Mouse (Mus musculus) hindbrain, embryonic 15.5 days (tissue): ENCODE measurements around the gene Elovl6. TPM values are rescaled to one million over a fixed set of nuclear protein-coding genes. Genes with fewer than 3 reads are reported as not detected.

Experiments used
- ATAC-seq: fragments of 200-750 bp; cut with Nextera tagmentation; 2 replicates; pipeline ENCODE4 v1.8.0; 2017; ENCODE audit warnings: low read depth, moderate number of reproducible peaks, moderate TSS enrichment; ENCODE audit not compliant: low FRiP score
- H3K27ac ChIP-seq: fragments of 300-500 bp; sonication (generic); replicated peaks from 2 replicates; pipeline ENCODE4 v1.5.1; 2015; ENCODE audit warnings: mild to moderate bottlenecking, inconsistent platforms
- H3K27me3 ChIP-seq: fragments of 300-500 bp; sonication (generic); 2 replicates; pipeline ENCODE4 v1.6.1; 2015; ENCODE audit warnings: control low read depth, inconsistent platforms
- H3K36me3 ChIP-seq: fragments of 300-500 bp; sonication (generic); 2 replicates; pipeline ENCODE4 v1.6.1; 2015; ENCODE audit warnings: control low read depth, inconsistent platforms
- H3K4me1 ChIP-seq: fragments of 300-500 bp; sonication (generic); replicated peaks from 2 replicates; pipeline ENCODE4 v1.6.1; 2015; ENCODE audit warnings: control low read depth, inconsistent platforms
- H3K4me2 ChIP-seq: fragments of 300-500 bp; sonication (generic); 2 replicates; pipeline ENCODE4 v1.6.1; 2015; ENCODE audit warnings: moderate library complexity, mild to moderate bottlenecking, inconsistent platforms
- H3K4me3 ChIP-seq: fragments of 300-500 bp; sonication (generic); 2 replicates; pipeline ENCODE4 v1.5.1; 2015; ENCODE audit warnings: mild to moderate bottlenecking, inconsistent platforms
- H3K9ac ChIP-seq: fragments of 300-500 bp; sonication (generic); 2 replicates; pipeline ENCODE4 v1.6.1; 2015; ENCODE audit warnings: inconsistent platforms
- H3K9me3 ChIP-seq: fragments of 300-500 bp; sonication (generic); 2 replicates; pipeline ENCODE4 v1.6.1; 2016; ENCODE audit warnings: control low read depth, inconsistent platforms
- WGBS: fragments of 180-500 bp; shearing (Covaris S2); methylation state at CpG from one replicate; pipeline ENCODE4 v1.1.7; 2015; 5-methylcytosine and 5-hydroxymethylcytosine counted together
- polyA plus RNA-seq: library from polyadenylated mRNA; unstranded; fragments of >200 nt; fragmentation: Nextera tagmentation; extraction: Ambion mirVana; gene quantifications from 2 replicates; pipeline ENCODE4 v1.2.1, GENCODE M21; 2015

The Elovl6 gene
- polyA plus RNA-seq, 1 experiment from 2014 or later: 42.9 TPM

DNA sequence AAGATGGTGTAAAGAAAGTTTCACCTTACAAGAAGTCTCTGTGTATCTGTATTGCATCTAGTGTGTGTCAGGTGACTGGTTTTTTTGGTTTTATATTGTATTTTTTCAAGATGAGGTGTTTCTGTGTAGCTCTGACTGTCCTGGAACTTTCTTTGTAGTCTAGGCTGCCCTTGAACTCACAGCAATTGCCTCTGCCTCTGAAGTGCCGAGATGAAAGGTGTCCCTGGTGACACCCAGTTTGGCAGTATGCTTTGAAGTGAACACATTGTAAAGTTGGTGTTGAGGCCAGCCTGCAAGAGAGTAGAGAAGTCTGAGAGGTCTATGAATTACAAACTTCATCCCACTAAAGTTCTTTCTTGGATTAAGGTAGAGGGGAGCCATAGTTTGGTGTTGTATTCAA, 13.1 kb downstream of the Elovl6 start:
- no peak overlapping the region for H3K9ac ChIP-seq
- no peaks in the 10 kb centered on the region for H3K36me3 ChIP-seq
- 78% methylated on average over 1 of the region's 1 CpGs for whole genome bisulfite sequencing
- ATAC-seq: no peak
- H3K27ac ChIP-seq: no peak overlapping the region
- no peak overlapping the region for H3K4me3 ChIP-seq
- no peak overlapping the region for H3K4me2 ChIP-seq
- H3K4me1 ChIP-seq: no peaks in the 10 kb centered on the region
- H3K9me3 ChIP-seq: no peaks in the 10 kb centered on the region
- H3K27me3 ChIP-seq: no peaks in the 10 kb centered on the region

DNA sequence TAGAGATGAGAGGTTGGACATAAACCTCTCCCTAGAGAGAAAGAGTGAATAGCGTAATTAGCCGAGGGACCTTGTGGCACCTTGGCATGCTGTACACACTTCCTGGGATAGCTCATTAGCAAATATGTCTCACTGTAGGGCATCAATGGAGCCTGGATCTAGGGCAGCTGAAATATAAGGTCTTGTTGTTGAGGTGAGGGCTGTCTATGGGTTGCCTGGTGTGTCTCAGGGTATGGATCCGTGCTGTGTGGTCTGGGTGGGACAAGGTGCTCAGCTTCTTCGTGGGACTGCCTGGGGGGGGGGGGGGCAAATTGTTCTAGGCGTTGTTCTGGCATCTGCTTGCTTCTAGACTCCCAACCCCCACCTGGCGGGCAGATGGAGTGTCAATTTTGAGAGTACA, 13.6 kb downstream of the Elovl6 start:
- H3K9me3 ChIP-seq: no peaks in the 10 kb centered on the region
- H3K4me1 ChIP-seq: no peaks in the 10 kb centered on the region
- H3K27me3 ChIP-seq: no peaks in the 10 kb centered on the region
- H3K4me3 ChIP-seq: no peak overlapping the region
- H3K36me3 ChIP-seq: no peaks in the 10 kb centered on the region
- H3K9ac ChIP-seq: no peak overlapping the region
- ATAC-seq: peak; percentile 35; the same call in 1 of the 2 replicates
- WGBS: 77% methylated on average over 6 of the region's 6 CpGs
- no peak overlapping the region for H3K4me2 ChIP-seq
- H3K27ac ChIP-seq: no peak overlapping the region

DNA sequence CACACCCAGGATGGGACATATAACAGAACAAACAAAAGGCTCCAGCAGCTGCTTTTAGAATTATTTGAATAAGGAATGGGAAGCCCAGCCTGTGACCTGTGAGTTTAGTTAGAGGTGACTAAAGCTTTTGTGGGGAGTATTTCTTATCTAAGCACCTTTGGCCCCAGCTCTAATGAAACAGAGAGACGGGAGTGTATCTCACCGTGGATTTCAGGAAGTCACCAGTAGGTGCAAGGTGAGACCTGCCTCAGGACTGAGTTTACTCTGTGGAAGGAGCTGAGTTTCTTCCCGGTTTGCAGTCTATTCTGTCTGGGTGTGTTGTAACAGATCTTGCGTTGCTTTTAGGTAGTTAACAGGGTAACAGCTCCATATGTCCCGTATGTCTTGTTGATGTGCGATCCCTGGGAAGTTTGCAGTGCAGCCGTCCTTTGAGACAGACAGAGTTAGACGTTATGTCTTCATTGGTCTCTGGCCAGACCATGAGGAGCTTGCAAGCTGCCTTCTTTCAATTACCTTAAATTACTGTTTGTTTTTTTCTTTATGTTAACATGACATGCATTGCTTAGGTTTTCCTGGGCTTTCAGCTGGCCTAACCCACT, 15.8 kb downstream of the Elovl6 start:
- Histone ChIP-seq H3K9ac (no peak overlapping the region), H3K4me2 (no peak overlapping the region)

DNA sequence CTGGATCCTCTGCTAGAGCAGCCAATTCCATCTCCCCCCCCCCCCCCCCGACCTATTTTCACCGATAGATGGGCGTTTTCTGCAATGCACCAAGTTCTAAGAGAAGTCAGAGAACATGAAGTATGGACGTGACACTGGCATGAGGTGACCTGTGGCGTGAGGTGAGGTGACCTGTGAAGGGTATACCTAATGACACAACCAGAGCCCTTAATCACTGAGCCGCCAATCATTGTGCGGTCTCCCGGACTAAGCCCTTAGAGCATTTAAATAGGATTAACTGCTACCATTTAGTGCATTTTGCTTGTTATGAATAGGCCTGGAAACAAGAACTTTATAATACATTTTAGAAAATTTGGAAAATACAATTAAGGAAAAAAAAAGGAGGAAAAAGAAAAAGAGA, 16.6 kb downstream of the Elovl6 start:
- H3K27me3 ChIP-seq: no peaks in the 10 kb centered on the region
- no peak overlapping the region for H3K9ac ChIP-seq
- H3K27ac ChIP-seq: no peak overlapping the region
- H3K4me3 ChIP-seq: no peak overlapping the region
- ATAC-seq: no peak
- H3K9me3 ChIP-seq: no peaks in the 10 kb centered on the region
- no peaks in the 10 kb centered on the region for H3K36me3 ChIP-seq
- H3K4me1 ChIP-seq: no peaks in the 10 kb centered on the region
- no peak overlapping the region for H3K4me2 ChIP-seq
- WGBS: 70% methylated on average over 8 of the region's 8 CpGs

More for the DNA sequence above, 15.8 kb downstream of the Elovl6 start:
- Histone ChIP-seq H3K27me3 (no peaks in the 10 kb centered on the region), H3K9me3 (no peaks in the 10 kb centered on the region), H3K36me3 (no peaks in the 10 kb centered on the region), H3K4me1 (no peaks in the 10 kb centered on the region), H3K4me3 (no peak overlapping the region), H3K27ac (no peak overlapping the region)
- no peak for ATAC-seq
- WGBS: 70% methylated on average over 8 of the region's 8 CpGs

DNA sequence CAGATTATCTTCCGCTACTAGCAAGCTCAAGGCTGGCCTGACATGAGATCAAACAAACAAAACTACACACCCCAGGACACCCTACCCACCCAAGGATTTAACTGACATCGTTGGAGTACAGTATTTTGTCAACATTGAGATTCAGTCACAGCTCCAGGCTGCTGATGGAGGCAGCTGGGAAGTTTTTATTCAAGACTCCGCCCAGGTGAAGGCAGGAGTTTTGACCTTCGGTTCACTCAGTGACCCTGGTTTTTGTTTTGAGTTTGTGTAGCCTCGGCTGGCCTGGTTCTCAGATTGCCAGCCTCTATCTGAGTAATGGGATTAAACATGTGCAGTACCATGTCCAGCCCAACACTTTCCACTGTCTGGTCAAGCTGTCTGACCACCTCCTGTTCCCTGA, 17.4 kb downstream of the Elovl6 start:
- Histone ChIP-seq H3K4me3 (no peak overlapping the region), H3K36me3 (no peaks in the 10 kb centered on the region), H3K9me3 (no peaks in the 10 kb centered on the region), H3K4me2 (no peak overlapping the region), H3K4me1 (no peaks in the 10 kb centered on the region), H3K27ac (no peak overlapping the region), H3K27me3 (no peaks in the 10 kb centered on the region), H3K9ac (no peak overlapping the region)
- no peak for ATAC-seq
- WGBS: 50% methylated on average over 5 of the region's 5 CpGs

DNA sequence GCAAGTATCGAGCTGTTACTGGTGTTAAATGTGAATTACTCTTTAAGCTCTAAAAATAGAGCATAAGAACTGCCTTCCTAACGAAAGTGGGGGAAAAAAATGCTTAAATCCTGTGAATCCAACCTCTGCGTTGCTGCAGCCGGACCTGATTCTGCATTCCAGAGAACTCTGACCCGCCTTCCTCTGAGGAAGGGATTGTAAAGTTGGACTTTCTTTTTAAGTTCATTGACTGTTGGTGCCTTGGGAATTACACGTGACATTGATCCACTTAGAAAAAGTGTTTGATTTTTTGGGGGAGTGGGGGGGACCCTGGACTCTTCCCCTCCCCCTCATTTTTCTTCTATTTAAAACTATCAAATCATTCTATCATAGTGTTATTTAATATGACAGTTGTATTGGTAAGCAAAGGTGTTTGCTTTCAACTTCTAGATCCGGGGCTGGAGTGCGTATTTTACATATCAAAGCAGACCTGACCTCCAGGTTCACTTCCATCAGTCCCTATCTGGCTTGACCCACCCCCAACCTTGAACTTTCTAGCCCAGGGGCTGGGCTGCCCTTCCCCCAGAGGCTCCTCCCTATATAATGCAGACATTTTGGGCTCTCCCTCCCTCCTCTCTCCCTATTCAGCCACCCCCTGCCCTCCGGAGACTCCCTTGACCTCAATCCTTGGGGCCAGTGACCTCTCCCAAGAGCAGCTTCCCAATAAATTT, 19.6 kb downstream of the Elovl6 start:
- 68% methylated on average over 9 of the region's 9 CpGs for WGBS
- no peak for ATAC-seq
- Histone ChIP-seq H3K4me3 (no peak overlapping the region), H3K27ac (no peak overlapping the region), H3K4me2 (no peak overlapping the region), H3K9me3 (no peaks in the 10 kb centered on the region), H3K27me3 (no peaks in the 10 kb centered on the region), H3K36me3 (no peaks in the 10 kb centered on the region), H3K4me1 (no peaks in the 10 kb centered on the region), H3K9ac (no peak overlapping the region)

DNA sequence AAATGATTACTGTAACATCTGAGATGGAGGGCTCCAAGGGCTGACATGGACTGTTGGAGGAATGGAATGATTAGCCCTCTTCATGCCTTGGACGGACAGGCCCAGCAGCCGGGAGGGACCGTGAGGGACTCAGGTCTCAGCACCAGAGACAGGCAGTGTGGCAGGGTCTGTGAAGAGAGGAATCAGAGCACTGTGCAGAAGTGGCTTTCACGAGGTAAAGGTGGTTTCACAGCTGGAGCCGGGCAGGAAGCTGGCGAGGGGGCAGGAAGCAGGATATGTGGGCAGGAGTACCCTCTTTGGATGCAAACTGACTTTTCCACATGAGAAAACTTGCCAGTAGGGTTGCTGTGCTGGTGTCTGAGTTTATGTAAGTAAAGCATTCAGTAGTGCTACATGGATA, 20.2 kb downstream of the Elovl6 start:
- H3K27ac ChIP-seq: no peak overlapping the region
- H3K27me3 ChIP-seq: no peaks in the 10 kb centered on the region
- H3K9me3 ChIP-seq: no peaks in the 10 kb centered on the region
- H3K36me3 ChIP-seq: no peaks in the 10 kb centered on the region
- 74% methylated on average over 6 of the region's 6 CpGs for WGBS
- no peaks in the 10 kb centered on the region for H3K4me1 ChIP-seq
- H3K4me2 ChIP-seq: no peak overlapping the region
- H3K4me3 ChIP-seq: no peak overlapping the region
- ATAC-seq: no peak
- H3K9ac ChIP-seq: no peak overlapping the region

DNA sequence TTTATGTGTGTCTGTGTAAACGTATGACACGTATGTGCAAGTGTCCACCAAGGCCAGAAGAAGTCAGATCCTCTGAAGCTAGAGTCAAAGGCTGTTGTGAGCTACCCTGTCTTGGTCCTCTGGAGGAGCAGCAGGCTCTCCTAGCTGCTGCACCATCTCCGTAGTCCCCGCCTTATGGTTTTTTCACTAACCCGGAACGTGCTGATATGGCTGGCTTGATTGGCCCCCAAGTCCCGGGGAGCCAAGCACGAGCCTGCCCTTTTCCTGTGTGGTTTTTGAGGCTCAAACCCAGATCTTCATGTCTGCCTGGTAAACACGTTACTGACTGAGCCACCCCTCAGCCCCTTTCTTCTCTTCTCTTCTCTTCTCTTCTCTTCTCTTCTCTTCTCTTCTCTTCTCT, 21.0 kb downstream of the Elovl6 start:
- Histone ChIP-seq H3K27me3 (no peaks in the 10 kb centered on the region), H3K4me1 (no peaks in the 10 kb centered on the region), H3K4me3 (no peak overlapping the region), H3K4me2 (no peak overlapping the region), H3K27ac (no peak overlapping the region), H3K36me3 (no peaks in the 10 kb centered on the region), H3K9ac (no peak overlapping the region), H3K9me3 (no peaks in the 10 kb centered on the region)
- WGBS: 90% methylated on average over 9 of the region's 9 CpGs
- no peak for ATAC-seq

DNA sequence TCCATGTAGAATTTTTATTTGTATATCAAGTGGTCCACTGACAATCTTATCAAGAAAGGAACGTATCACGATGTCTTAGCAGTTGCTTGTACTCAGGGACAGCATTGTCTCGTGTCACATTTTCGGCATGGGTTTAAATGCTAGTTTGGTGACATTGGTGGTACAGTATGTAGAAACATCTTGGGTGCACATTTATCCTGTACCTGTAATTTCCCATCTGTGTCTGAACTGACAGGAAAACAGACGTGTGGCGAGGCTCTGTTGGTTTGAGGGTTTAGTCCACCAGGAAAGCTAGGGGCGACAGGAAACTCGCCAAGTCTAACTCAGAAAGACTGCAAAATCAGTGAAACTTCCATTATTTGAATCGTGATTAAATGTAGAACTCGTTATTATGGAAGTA, 21.5 kb downstream of the Elovl6 start:
- ATAC-seq: no peak
- Histone ChIP-seq H3K9ac (no peak overlapping the region), H3K9me3 (no peaks in the 10 kb centered on the region), H3K27me3 (no peaks in the 10 kb centered on the region), H3K36me3 (no peaks in the 10 kb centered on the region), H3K4me3 (no peak overlapping the region), H3K4me2 (no peak overlapping the region), H3K27ac (no peak overlapping the region), H3K4me1 (no peaks in the 10 kb centered on the region)
- 94% methylated on average over 10 of the region's 10 CpGs for WGBS

DNA sequence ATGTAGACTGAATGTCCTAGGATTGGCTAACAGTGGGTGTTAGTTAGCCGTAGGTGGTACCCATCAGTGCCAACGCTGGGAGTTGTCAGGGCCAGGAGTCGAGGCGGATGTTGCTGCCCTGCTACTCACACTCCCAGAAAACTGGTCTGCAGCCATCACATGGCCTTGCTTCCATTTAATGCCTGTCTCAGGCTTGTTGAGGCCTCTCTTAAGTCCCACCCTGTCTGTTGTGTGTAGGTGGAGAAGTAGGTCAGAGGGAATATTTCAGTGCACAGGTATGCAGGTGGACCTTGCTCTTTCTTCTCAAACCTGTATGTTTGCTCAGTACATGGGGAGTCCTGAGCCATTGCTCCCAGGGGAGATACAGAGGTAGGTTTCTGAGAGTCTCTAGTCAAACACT, 22.3 kb downstream of the Elovl6 start:
- ATAC-seq: no peak
- 84% methylated on average over 4 of the region's 4 CpGs for WGBS

DNA sequence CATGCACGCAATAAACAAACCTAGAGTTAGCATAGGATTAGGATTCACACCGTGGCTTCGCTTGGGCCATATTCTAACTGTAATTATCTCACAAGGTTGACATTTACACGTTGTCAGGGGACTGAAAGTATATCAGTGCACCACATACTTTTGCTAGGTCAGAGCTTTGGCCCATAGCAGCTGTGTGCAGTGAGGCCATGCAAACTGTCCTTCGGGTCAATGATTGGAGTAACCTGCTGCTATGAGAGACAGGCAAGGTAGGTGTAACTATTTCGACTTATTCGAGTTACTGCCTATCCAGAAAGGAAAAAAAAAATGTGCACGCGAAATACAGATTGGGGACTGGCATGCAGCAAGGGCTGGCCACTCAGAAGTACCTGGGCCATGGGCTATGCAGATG, 24.9 kb downstream of the Elovl6 start:
- H3K36me3 ChIP-seq: no peaks in the 10 kb centered on the region
- ATAC-seq: no peak
- no peaks in the 10 kb centered on the region for H3K9me3 ChIP-seq
- H3K27ac ChIP-seq: no peak overlapping the region
- no peak overlapping the region for H3K9ac ChIP-seq
- no peaks in the 10 kb centered on the region for H3K4me1 ChIP-seq
- 92% methylated on average over 9 of the region's 9 CpGs for WGBS
- no peaks in the 10 kb centered on the region for H3K27me3 ChIP-seq
- H3K4me2 ChIP-seq: no peak overlapping the region
- no peak overlapping the region for H3K4me3 ChIP-seq

More for the DNA sequence above, 22.3 kb downstream of the Elovl6 start:
- Histone ChIP-seq H3K4me1 (no peaks in the 10 kb centered on the region), H3K4me3 (no peak overlapping the region), H3K27me3 (no peaks in the 10 kb centered on the region), H3K27ac (no peak overlapping the region), H3K4me2 (no peak overlapping the region), H3K9me3 (no peaks in the 10 kb centered on the region), H3K36me3 (no peaks in the 10 kb centered on the region), H3K9ac (no peak overlapping the region)

DNA sequence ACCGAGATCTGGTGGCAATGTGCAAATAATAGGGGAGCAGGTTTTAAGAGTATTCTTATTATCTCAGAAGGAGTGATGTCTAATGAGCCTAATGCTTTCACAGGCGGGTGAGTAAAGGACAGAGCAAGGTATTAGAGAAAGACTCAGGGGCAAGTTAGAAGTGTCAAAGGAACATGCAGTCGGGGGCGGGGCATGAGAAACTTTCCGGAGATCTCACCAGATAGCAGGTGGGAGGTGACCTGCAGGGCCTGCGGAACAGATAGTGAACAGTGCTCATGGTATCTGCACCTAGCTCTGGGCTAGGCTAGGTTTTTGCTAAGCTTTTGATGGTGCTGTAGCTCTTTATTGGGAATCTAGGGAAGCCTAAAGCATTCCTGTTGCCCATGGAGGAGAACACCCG, 25.4 kb downstream of the Elovl6 start:
- ATAC-seq: no peak
- no peak overlapping the region for H3K9ac ChIP-seq
- H3K4me1 ChIP-seq: no peaks in the 10 kb centered on the region
- WGBS: 89% methylated on average over 7 of the region's 7 CpGs
- no peak overlapping the region for H3K4me2 ChIP-seq
- no peaks in the 10 kb centered on the region for H3K9me3 ChIP-seq
- no peaks in the 10 kb centered on the region for H3K27me3 ChIP-seq
- no peaks in the 10 kb centered on the region for H3K36me3 ChIP-seq
- H3K27ac ChIP-seq: no peak overlapping the region
- no peak overlapping the region for H3K4me3 ChIP-seq
